Mouse (Mus musculus): ENCODE data around the gene Gm136.
"Not testable (repeated sequence)": the region's sequence is repeated elsewhere in the genome, so short reads cannot be mapped to it uniquely, and the experiment has no call there.

Gm136 gene

GRCm38 (mm10) chr4:34756163-34756562, at the start of gene Gm136:
Gene Gm136, minus strand, starts transcription at chr4:34756263.
- no peak for DNase-seq (ENCODE audit: low spot score)

- DNase-seq (ENCODE audit: low spot score): no peak
Observed at GRCm38 (mm10) chr4:34801166-34802034, 45.3 kb upstream of the Gm136 start.

GRCm38 (mm10) chr4:34798005-34798404, 41.9 kb upstream of the Gm136 start:
- DNase-seq (ENCODE audit: low spot score): no peak

DNA sequence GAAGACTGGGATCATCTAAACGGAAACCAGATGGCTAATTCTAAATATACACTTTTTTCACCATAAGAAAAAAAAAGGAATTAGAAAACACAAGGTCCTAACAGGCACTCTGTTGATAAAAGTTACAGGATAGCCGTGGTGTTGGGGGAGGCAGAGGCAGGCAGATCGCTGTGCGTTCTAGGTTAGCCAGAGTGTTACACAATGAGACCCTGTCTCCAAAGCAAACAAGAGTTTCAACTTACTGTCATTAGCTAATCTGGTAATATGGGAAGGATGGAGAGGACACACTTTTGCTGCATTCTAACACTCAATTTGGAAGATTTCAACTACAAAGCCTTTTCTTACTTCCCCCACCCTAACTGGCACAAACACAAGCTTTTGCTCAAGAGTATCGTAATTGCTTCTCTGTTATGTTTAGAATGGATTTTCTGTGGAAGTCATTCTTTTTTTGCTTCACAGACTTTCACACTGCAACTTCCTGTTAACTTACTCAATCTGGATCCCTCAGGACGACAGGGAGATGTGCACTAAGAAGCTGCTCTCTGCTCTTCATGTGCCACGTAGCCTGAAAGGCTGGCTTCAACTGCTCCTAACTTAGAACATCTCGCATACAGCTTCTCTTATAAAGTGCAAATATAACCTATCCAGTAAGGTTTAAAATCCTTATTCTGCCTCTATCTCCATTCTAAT, 41.4 kb upstream of the Gm136 start:
- DNase-seq (ENCODE audit: low spot score): no peak

GRCm38 (mm10) chr4:34796294-34796693, 40.2 kb upstream of the Gm136 start:
- DNase-seq (ENCODE audit: low spot score): no peak

- DNase-seq (ENCODE audit: low spot score): no peak
Observed at GRCm38 (mm10) chr4:34786476-34786875, 30.4 kb upstream of the Gm136 start.

- no peak for DNase-seq (ENCODE audit: low spot score)
Observed at GRCm38 (mm10) chr4:34785646-34786045, 29.6 kb upstream of the Gm136 start.

DNA sequence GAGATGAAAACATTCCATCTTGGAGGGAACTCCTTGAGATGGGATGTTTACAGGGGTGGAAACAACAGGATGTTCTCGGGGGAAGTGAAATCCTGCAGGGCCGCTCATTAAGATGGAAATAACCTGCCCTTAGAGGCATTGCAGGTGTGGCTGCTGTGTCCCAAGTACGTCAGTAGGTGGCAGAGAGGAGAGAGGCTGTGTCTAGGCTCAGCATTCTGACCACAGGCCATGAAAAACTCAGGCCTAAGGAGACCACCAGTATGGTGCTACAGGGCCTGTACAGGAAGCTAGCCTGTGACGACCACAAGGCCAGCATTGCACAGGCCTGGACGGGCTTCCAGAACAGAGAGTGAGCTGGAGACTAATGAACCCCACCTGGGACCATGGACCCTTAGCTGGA, 28.8 kb upstream of the Gm136 start:
- no peak for DNase-seq (ENCODE audit: low spot score)

DNA sequence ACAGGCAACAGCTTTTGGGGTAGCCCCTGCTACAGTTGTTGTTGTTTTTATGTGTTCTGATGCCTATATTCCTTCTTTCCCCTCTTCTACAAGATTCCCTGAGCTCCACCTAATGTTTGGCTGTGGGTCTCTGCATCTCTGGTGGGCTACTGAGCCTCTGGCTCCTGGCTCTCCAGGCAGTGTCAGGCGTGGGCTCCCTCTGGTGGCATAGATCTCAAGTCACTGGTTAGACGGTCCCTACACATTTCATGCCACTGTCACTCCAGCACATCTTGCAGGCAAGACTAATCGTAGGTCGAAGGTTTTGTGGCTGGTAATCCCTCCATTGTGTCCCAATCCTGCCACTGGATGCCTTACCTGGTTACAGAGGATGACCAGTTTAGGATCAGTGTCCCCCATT, 26.7 kb upstream of the Gm136 start:
- DNase-seq (ENCODE audit: low spot score): no peak

- peak; percentile 90 for DNase-seq (ENCODE audit: low spot score)
Observed at GRCm38 (mm10) chr4:34777677-34778527, 21.8 kb upstream of the Gm136 start, which contains the start of gene Smim8. Gene Smim8, minus strand, starts transcription at chr4:34778423.

GRCm38 (mm10) chr4:34771652-34772371, 15.7 kb upstream of the Gm136 start:
- DNase-seq (ENCODE audit: low spot score): no peak

DNA sequence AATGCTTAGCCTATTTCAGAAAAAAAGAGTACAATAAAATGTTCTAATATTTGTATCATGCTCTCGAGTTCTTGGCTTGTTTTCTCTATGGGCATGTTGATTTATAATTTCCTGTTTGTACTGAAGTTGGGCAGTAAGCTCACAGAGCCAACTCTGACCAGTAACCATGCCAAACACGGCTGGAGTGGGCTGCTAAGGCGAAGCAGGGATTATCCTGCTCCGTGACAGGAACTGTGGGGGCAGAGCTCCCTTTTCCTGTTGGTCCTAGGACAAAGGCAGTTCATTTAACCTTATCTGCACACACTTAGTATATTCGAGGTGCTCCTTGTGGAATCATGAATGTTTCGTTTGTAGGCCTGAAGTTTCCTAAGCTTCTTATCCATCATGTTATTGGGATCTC, 6.8 kb downstream of the Gm136 start:
- no peak for DNase-seq (ENCODE audit: low spot score)

DNA sequence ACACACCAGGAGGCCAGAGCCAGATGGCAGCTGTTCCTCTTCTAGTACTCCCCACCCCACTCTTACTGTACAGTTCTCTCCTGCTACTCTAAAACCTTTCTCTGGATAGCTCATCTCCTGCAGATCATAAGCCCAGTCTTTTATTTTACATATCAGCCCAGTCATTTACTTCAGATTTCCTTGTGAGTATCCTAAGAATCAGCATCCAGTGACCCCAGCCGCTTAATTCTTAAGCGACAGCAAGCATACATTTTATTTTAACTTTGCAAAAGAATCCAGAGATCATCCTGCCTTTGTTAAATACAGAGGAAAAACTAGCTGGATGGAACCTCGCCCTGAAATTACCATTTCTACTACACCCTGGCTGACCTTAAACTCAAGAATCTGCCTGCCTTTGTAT, 21.6 kb downstream of the Gm136 start:
- no peak for DNase-seq (ENCODE audit: low spot score)

GRCm38 (mm10) chr4:34733415-34733814, 22.6 kb downstream of the Gm136 start:
- not testable (repeated sequence) for DNase-seq (ENCODE audit: low spot score)

DNA sequence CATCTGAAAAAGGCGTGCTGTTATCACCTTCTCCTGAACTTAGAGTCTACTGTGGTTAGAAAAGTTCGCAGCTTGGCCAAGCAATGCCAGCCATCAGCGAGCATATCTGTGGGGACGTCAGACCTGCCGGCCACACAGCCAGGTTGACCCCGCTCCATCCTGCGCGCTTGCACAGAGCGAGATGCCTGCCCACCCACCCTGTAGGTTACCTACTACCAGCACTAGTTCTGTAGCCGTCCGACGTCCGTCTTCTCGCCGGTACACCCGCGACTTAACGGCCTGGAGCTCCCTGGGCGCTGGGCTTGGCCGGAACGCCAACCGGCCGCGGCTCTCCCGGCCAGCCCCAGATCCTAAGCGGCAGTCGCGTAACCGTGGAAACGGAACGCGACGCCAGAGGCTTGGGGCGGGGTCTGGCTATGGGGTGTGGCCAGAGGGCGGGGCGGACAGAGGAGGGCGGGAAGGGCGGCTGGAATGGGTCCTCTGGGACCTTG, 26.2 kb downstream of the Gm136 start, which contains the start of gene Cfap206:
Gene Cfap206, minus strand, starts transcription at position 356 of the 491 bp plus-strand sequence.
- DNase-seq (ENCODE audit: low spot score): peak; percentile 62

DNA sequence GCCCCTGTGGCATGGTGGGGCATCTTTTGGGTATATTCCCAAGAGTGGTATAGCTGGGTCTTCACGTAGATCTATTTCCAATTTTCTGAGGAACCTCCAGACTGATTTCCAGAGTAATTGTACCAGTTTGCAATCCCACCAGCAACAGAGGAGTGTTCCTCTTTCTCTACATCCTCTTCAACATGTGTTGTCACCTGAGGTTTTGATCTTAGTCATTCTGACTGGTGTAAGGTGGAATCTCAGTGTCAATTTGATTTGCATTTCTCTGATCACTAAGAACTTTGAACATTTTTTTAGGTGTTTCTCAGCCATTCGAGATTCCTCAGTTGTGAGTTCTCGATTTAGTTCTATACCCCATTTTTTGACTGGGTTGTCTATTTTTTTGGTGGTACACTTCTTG, 30.4 kb downstream of the Gm136 start:
- not testable (repeated sequence) for DNase-seq (ENCODE audit: low spot score)

- no peak for DNase-seq (ENCODE audit: low spot score)
Observed at GRCm38 (mm10) chr4:34724306-34724705, 31.8 kb downstream of the Gm136 start.

DNA sequence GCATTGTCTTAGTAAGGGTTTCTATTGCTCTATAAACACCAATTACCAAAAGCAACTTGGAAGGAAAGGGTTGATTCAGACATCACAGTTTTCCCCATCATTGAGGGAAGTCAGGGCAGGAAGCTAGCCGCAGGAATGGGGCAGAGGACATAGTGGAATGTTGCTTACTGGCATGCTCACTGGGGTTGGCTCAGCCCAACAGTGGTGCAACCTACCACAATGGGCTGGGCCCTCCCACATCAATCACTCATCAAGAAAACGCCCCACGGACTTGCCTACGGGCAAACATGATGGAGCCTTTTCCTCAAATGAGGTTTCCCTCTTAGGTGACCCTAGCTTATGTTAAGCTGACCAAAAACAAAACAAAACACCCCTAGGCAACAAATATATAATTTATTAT, 32.9 kb downstream of the Gm136 start:
- no peak for DNase-seq (ENCODE audit: low spot score)

DNA sequence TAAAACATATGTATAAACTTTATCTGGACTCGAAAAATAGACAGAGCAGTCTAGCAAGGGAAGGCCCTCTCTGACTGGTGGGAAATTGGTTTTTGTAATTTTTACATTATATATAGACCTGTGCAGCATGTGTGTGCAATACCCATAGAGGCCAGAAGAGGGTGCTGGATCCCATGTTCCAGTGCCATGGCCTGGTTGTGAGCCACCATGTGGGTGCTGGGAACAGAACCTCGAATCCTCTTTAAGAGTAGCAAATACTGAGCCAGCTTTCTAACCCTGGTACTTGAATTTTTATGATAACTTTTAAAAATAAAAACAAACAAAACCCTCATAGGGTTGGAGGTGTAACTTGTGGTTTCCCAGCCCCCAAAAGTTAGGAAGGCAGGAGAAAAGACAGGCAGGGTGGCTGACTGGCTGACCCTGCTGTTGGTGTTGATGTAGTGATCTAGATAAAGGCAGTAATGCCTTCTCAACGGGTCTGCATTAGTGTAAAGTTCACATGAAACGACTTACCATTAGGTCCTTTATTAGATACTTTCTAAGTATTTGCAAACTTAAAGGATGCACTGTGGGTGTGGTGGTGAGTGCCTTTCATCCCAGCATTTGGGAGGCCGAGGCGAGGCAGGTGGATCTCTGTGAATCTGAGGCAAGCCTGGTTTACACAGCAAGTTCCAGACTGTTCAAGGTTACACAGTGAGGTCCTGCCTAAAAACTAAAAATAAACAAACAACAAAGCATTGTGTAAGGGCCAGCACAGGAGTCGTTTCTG, 35.8 kb downstream of the Gm136 start:
- no peak for DNase-seq (ENCODE audit: low spot score)

DNA sequence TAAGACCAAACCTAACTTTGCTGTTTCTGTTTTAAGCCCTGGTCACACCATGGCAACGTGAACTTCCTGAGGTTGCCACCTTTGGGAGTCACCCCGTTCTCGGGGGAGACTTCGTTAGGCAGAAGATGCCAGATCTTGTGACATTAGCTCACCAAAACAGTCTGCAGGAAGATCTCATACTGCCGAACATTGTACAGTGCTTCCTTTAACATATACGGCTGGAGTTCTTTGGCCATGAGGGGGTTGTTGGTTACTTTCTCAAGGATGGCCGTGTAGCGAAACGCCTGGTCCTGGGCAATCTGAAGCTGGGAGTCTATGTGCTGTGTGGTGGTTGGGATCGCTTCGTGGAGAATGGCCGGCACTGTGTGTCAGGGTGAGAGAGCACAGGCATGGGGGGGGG, 36.6 kb downstream of the Gm136 start:
- no peak for DNase-seq (ENCODE audit: low spot score)

DNA sequence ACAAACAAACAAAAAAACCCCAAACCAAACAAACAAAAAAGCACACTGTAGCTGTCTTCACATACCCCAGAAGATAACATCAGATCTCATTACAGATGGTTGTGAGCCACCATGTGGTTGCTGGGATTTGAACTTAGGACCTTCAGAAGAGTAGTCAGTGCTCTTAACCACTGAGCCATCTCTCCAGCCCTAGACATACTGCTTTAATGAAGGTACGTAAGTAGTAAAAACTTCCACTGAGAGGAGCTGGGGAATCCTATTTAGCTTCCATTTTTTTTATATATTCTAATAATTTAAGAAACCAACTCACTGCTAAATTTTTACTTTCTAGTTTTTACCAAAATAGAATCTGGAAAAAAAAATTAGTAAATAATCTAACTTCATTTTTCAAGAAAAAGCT, 41.0 kb downstream of the Gm136 start:
- no peak for DNase-seq (ENCODE audit: low spot score)
